Mouse (Mus musculus) embryonic facial prominence, embryonic 10.5 days (tissue): ENCODE measurements around the gene Metap1d. TPM values are rescaled to one million over a fixed set of nuclear protein-coding genes. Genes with fewer than 3 reads are reported as not detected.

Source experiments
- polyA plus RNA-seq: library from polyadenylated mRNA; unstranded; fragments of >200 nt; fragmentation: Nextera tagmentation; extraction: Ambion mirVana; gene quantifications from 2 replicates; pipeline ENCODE4 v1.2.1, GENCODE M21; 2016

Gene Metap1d
- polyA plus RNA-seq, 1 experiment from 2014 or later = 29.6 TPM

Other genes with a start within 250 kb of the Metap1d start
- 119 and 122 TPM in 2 replicates for gene Dync1i2, start 241.6 kb upstream of the Metap1d start, polyA plus RNA-seq
- 33.4 and 38.4 TPM in 2 replicates for gene Slc25a12, start 85.5 kb upstream of the Metap1d start, polyA plus RNA-seq
- 197 and 204 TPM in 2 replicates for gene Hat1, start 64.3 kb upstream of the Metap1d start, polyA plus RNA-seq
- 46.1 and 69.6 TPM in 2 replicates for gene Dlx1, start 74.8 kb downstream of the Metap1d start, polyA plus RNA-seq
- 33.3 and 38.4 TPM in 2 replicates for gene Dlx2, start 93.5 kb downstream of the Metap1d start, polyA plus RNA-seq